Mouse (Mus musculus) cerebellum, adult 11-12 months (tissue): ENCODE results near the gene Slc16a3.
A peak's percentile ranks its signal among the peaks of the same experiment; 100 is the strongest.

Experiments
- DNase-seq: peaks from one replicate; pipeline ENCODE4 v3.0.0; 2022

Slc16a3 gene

DNA sequence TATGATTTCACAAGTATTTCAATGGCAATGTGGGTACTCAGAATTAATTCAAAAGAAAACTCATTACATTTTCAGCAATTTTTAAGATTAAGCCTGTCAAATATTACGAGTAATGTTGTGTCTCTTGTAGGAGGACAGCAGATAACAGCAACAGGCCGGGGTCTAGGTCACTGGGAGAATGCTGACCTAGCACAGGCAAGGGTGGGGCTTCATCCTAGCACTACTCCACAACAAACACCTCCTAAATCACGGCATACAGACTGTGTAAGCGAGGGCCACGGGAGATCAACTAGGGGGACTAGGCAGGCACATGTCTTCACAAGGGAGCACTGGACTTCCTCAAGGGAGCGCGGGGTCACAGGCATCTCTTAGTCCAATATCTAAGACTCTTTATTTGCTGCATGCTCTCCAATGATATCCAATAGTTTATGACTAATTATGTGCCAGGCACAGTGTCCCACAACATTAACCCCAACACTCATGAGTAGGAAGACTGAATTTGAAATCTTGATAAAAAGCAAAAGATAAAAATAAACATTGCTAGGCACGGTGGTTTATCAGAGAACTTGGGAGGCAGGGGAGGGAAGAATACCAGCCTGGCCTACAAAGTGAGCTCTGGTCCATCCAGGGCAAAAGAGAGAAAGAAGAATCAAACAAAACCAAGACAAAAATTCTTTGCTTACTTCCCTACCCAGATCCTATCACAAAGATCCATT lies 31.6 kb downstream of the Slc16a3 start:
- DNase-seq = no peak

DNA sequence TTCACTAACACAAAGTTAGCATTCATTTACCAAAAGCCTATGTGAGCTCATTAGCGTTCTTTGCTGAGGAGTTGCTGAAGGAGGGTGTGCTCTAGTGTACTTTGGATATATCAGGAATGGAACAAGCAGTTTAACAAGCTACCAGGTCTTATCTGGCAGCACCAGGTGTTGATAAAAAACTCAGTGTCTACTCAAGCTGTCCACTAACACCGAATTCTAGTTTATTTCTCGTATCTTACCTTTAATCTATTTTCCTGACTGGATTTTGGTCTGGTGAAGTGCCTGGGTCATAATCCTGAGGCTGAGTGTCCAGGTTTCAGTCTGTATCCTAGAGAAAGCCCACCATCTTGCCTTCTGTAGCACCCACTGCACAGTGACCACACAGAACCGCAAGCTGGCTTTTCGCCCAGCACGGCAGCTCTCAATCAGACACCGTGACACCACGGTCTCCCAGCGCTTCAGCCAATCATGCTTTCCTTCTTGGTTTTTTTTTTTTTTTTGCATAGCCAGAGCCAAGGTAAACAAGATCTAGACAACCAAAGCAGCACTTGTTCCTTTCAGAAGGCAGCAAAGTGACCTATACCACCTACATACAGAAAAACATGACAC lies 32.3 kb downstream of the Slc16a3 start:
- DNase-seq = no peak

GRCm38 (mm10) chr11:120981661-120982060 lies 33.4 kb downstream of the Slc16a3 start:
- no peak for DNase-seq

DNA sequence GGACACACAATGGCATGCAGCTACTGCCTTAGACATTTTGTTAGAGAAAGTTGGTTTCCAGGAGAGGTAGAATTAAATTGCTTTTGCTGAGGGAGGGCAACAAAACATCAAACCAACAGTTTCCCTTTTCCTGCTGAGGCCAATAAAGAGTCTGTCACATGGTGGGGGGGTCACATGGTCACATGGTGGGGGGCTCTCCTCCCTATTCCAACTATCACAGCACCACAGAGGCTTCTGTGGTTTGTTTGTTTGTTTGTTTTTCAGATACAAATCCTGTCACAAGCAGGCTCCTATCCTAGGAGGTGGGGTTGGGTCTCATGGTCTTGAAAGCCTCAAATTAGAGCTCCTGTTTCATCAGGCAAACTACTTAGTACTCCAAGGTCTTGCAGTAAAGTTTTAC lies 34.2 kb downstream of the Slc16a3 start:
- no peak for DNase-seq

GRCm38 (mm10) chr11:120984448-120985330 lies 36.4 kb downstream of the Slc16a3 start:
- no peak for DNase-seq

DNA sequence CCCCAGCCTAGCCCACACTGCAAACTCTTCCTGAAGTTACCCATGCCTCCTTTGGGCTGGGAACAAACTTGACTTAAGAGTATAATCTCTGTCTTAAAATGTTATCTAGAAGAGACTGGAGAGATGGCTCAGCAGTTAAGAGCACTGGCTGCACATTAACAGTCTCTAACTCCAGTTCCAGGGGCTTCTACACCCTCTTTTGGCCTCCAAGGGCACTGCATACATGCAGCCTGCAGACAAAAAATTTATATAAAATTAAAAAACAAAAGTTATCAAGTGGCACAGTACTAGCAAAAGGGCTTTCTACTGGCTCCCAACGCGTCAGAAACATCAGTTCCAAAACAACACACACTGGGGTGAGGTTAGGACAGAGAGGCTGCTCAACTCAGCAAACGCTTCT lies 39.3 kb downstream of the Slc16a3 start:
- DNase-seq = no peak

DNA sequence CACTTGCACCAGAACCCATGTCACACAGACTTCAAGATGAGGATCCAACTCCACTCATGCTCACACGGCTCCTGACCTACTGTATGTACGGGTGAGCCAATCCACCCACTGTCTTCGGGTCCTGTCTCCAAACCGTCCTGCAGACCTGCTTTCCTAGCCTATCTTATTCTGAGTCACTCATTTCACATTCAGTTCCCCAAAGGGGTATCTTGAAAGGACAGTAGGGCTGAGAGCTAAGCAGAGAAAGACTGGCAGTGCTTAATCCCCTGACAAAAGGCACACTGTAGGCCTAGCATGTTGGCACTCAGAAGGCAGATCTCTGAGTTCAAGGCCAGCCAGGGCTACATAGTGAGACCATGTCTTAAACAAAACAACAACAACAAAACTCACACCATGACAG lies 40.1 kb downstream of the Slc16a3 start:
- DNase-seq = no peak

DNA sequence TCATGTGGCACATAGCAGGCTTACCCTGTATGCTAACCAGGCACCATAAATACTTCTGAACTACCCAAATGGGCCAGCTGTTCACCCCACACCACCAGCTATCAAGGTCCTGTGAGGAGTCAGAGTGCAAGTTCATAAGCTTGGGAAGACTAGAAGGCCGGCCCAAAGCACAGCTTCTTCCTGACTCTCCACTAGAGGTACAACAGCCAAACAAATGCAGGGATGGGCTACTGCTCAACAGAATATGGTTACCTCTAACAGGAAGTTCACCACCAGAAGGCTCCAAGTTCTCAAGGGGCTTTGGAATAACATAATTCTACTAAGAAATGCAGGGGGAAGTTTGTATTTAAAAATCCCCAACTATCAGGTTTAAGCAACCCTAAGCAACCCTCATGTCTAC lies 41.2 kb downstream of the Slc16a3 start:
- DNase-seq = no peak

GRCm38 (mm10) chr11:120990126-120990781 lies 42.0 kb downstream of the Slc16a3 start:
- peak; percentile 56 for DNase-seq

DNA sequence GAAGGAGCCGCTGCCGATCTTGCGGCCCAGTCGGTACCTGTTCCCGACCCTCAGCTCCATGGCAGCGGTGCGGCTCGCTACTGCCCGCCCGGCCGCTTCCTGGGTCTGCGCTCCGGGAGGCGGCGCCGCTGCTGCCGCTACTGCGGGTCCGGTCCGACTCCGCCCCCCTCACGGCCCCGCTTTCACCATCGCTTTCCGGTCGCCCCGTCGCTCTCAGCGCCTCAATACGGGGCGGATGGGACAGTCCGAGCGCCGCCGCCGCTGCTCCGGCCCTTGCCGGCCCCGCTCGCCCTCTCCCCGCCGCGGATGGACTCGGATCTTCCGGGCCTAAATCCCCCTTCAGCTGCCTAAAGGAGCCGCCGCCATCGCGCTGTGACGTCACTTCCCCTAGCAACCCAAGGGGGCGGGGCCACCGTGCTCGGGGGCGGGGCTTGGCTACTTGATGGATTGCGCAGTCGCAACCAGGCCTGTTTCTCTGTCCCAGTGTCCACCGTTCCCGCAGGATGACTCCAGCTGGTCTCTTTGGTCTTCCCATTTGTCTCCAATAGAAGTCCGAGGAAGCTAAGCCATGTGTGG lies 42.8 kb downstream of the Slc16a3 start, which contains the start of gene Csnk1d:
Csnk1d (minus strand) TSS at position 380 of the 576 bp plus-strand sequence.
- DNase-seq = peak; percentile 98

- DNase-seq = peak; percentile 53
Observed at GRCm38 (mm10) chr11:120991791-120992190, 43.5 kb downstream of the Slc16a3 start.

GRCm38 (mm10) chr11:120993080-120993479 lies 44.8 kb downstream of the Slc16a3 start:
- DNase-seq = no peak

- DNase-seq = no peak
Observed at GRCm38 (mm10) chr11:120993586-120993985, 45.3 kb downstream of the Slc16a3 start.

DNA sequence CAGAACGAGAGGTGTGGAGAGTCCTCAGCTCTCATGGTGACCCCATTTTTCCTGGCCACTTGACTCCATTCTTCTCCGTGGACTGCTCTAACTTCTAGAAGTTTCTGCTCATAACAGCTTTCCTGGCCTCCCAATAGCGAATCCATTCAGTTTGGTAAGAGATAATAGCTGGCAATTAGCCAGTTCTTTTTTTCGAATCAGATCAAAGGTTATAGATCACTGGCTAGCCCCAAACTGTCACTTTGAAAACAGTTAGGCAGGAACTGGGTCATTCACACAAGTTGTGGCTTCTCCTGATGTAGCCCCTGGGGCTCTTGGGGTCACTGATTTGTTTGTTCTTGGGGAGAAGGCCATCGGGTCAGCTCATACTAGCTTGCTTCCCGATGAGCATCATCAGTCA lies 46.5 kb downstream of the Slc16a3 start:
- no peak for DNase-seq

DNA sequence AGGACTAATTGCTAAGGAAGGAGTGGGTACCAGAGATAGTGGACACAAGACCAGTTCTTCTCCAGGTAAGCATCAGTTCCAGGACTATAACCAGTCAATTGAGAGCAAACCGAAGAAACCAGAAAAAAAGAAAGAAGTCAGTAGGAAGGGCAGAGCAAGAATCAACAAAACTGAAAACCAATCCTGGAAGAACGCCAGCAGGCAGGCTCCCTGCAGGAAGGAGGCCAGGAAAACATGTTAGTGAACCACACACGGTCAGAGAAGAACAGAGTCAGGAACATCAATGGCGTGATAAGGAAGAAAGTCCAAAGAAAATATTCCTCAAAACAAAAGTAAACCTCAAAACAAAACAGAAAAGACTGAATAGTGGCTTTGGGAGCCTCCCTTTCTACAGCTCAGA lies 53.7 kb downstream of the Slc16a3 start:
- no peak for DNase-seq

DNA sequence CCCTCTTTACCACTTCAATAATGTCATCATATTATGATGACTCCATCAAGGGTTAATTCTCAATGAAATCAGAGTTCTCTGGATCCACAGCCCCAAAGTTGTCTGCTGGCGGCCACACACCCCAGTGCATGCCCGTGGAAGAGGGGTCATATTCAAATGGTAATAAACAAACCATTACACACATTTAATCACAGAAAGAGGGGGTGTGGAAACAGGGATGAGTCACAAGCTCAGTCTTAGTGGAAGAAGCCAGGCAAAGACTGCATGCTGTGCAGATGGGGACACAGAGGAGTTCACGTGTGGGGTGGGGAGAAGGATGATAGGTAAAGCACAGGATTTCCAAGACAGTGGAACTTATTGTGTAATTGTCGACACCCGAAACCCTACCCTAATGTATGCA lies 56.0 kb downstream of the Slc16a3 start:
- DNase-seq = no peak

DNA sequence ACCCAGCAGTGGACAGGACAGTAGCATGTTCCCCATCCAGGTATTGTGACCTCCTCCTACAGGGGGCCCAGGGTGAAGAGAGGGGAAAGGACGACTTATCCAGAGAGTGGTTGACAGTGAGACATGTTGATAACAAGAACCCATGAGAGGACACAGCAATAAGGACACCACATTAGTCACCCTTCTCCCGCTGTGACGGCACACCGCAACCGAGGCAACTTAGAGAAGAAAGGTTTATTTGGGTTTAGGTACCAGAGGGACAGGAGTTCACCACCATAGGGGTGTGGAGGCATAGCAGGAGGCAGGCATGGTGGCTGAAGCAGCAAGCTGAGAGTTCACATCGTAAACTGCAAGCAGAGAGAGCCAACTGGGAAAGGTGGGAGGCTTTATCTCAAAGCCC lies 57.9 kb downstream of the Slc16a3 start:
- DNase-seq = no peak

DNA sequence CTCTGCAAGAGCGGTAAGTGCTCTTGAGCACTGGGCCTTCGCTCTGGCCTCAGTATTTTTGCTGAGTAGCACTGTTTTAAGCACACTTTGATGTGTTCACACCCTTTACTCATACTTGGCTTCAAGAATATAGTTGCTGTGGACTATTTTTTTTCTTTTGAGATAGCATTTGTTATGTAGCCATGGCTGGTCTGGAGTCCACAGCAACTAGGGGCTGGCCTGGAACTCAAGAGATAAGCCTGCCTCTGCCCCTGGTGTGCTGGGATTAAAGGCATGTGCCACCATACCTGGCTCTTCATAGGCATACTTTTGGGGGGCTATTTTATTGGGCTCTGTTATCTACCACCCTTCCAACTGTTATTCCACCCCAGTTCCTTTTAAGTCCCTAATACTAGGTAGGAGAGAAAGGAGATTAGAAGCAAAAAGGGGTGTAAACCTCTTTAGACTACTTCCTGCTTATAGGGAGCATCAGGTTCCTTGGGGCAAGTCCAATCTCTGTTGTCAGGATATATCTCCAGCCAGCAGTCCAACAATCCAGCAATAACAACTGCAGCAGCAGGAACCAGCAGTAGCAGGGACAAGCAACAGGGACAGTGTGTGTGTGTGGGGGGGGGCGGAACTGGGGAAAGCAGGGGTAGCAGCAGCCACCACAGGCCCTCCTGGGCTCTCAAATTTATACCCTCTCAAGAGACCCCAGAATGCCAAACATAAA lies 61.9 kb downstream of the Slc16a3 start:
- DNase-seq = no peak
